Mouse (Mus musculus) midbrain, postnatal 0 days (tissue): ENCODE results near the gene Mindy1. TPM values are rescaled to one million over a fixed set of nuclear protein-coding genes. Genes with fewer than 3 reads are reported as not detected.
A peak's percentile ranks its signal among the peaks of the same experiment; 100 is the strongest.

ENCODE experiments used
- ATAC-seq: fragments of 200-750 bp; cut with Nextera tagmentation; 2 replicates; pipeline ENCODE4 v1.8.0; 2017; ENCODE audit warnings: moderate number of reproducible peaks, mild to moderate bottlenecking, moderate TSS enrichment, moderate library complexity; ENCODE audit not compliant: low FRiP score
- DNase-seq: peaks from one replicate; pipeline ENCODE4 v3.0.0-alpha.2; 2015; ENCODE audit warnings: low spot score
- H3K27ac ChIP-seq: fragments of 300-500 bp; sonication (generic); 2 replicates; pipeline ENCODE4 v1.5.1; 2014; ENCODE audit warnings: low read depth, mild to moderate bottlenecking, low read length, mixed read lengths
- H3K27me3 ChIP-seq: fragments of 300-500 bp; sonication (generic); 2 replicates; pipeline ENCODE4 v1.6.1; 2014; ENCODE audit warnings: low read length, control low read depth, mixed read lengths; ENCODE audit not compliant: insufficient read depth
- H3K36me3 ChIP-seq: fragments of 300-500 bp; sonication (generic); 2 replicates; pipeline ENCODE4 v1.6.1; 2014; ENCODE audit warnings: low read length, control low read depth, mixed read lengths; ENCODE audit not compliant: insufficient read depth
- H3K4me1 ChIP-seq: fragments of 300-500 bp; sonication (generic); 2 replicates; pipeline ENCODE4 v1.6.1; 2014; ENCODE audit warnings: mild to moderate bottlenecking, control low read depth, antibody characterized with exemption, low read length, mixed read lengths; ENCODE audit not compliant: insufficient read depth
- H3K4me2 ChIP-seq: fragments of 300-500 bp; sonication (generic); 2 replicates; pipeline ENCODE4 v1.6.1; 2014; ENCODE audit warnings: low read depth, mild to moderate bottlenecking, low read length, mixed read lengths; ENCODE audit not compliant: poor library complexity, severe bottlenecking
- H3K4me3 ChIP-seq: fragments of 300-500 bp; sonication (generic); 2 replicates; pipeline ENCODE4 v1.5.1; 2014; ENCODE audit warnings: low read depth, mild to moderate bottlenecking, low read length, moderate library complexity
- H3K9ac ChIP-seq: fragments of 300-500 bp; sonication (generic); replicated peaks from 2 replicates; pipeline ENCODE4 v1.6.1; 2014; ENCODE audit warnings: mild to moderate bottlenecking, low read length, moderate library complexity, mixed read lengths; ENCODE audit not compliant: poor library complexity, severe bottlenecking
- H3K9me3 ChIP-seq: fragments of 300-500 bp; sonication (generic); 2 replicates; pipeline ENCODE4 v1.6.1; 2016; ENCODE audit warnings: low read length, control low read depth
- CTCF ChIP-seq: IDR thresholded peaks from 2 replicates; pipeline ENCODE4 v1.5.1; 2016; ENCODE audit warnings: antibody characterized with exemption, mild to moderate bottlenecking
- WGBS: fragments of 180-500 bp; shearing (Covaris S2); extraction: QIAGEN DNeasy Blood & Tissue Kit; methylation state at CpG from one replicate; pipeline ENCODE4 v1.1.7; 2014; 5-methylcytosine and 5-hydroxymethylcytosine counted together
- polyA plus RNA-seq: library from polyadenylated mRNA; unstranded; fragments of >200 nt; fragmentation: Nextera tagmentation; extraction: Ambion mirVana; gene quantifications from 2 replicates; pipeline ENCODE4 v1.2.1, GENCODE M21; 2015
- total RNA-seq: library from RNA; depleted of rRNA; stranded (reverse); fragments of >200 nt; gene quantifications from 2 replicates; pipeline ENCODE4 v1.2.3, GENCODE M21; 2014; rRNA removed

The Mindy1 gene
- total RNA-seq (36.5 and 37.1 TPM in 2 replicates), polyA plus RNA-seq (34.8 and 36.5 TPM in 2 replicates)

DNA sequence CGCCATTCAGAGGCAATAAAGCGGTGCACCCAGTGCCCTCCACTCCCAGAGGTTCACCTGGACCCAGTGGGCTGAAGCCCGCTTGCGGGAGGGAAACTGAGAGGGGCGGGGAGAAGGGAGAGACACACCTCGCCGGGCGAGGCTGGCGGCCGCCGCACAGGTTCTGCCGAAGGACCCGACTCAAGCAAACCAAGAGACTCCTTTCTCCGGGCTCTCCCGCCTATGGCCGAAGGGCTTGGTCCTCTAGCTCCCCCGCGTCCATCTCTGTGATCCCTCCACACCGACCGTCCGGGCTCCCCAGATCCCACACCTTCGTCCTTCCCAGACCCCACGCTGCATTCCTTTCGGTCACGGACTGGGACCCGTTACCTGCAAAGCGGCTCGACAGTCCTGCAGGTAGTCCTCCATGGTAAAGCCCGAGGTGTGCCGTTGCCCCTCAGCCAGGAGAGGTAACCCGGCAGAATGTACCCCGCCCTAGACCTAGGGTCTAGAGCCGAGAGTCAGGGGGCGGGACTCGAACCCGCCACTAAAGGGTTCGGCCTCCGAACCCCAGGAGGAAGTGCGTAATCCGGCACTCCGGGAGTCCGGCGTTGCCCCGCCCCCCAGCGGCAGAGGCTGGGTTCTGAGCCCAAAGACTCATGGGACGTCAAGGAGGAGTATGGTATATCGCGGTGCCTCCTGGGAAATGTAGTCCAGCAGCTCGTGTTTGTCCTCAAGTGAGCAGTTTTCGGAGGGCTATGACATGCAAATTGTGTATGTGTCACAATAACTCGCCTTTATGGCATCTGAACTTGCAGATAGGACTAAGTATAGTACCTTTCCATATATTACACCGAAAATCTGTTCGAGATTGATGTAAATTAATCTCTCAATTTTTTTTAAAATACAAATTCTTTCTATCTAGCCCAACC, at the start of gene Mindy1, which contains the start of gene Prune1:
Mindy1 (plus strand) TSS at position 130 of the 911 bp plus-strand sequence.
Prune1 (minus strand) TSS at position 861 of the 911 bp plus-strand sequence.
- 1% methylated on average over 49 of the region's 53 CpGs for WGBS
- Histone ChIP-seq H3K4me2 (peak within 1 kb of the TSS; percentile 93), H3K4me3 (peak within 1 kb of the TSS; percentile 73), H3K9me3 (no peaks in the 10 kb centered on the region), H3K36me3 (no peaks in the 10 kb centered on the region), H3K27me3 (no peaks in the 10 kb centered on the region), H3K4me1 (peaks cover 9% of the 10 kb centered on the region; the same call in 1 of the 2 replicates), H3K27ac (peak within 1 kb of the TSS; percentile 87), H3K9ac (peak within 1 kb of the TSS; percentile 93)
- TF ChIP-seq CTCF, result peak; percentile 65
- peak; percentile 99 for DNase-seq
- ATAC-seq, result peak; percentile 91

DNA sequence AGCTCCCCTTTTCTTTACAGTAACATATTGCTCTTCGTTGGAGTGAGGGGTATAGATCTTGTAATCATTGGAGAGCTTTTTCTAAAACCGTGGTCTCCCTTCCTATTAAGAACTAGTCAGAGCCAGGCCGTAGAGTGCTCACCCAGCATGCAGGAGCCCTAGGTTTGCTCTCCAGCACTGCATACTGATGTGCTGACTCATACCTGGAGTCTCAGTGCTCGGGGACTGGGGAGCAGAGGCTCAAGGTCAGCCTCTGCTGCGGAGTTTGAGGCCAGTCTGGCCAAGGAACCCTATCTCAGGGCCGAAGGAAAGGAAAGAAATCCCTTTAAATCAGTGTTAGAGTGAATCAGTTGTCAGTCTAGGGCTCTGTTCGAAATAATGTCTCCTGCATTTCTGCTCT, 48.4 kb upstream of the Mindy1 start:
- Histone ChIP-seq H3K4me1 (peaks cover 15% of the 10 kb centered on the region), H3K27ac (no peak overlapping the region), H3K27me3 (no peaks in the 10 kb centered on the region), H3K4me2 (no peak overlapping the region), H3K9me3 (no peaks in the 10 kb centered on the region), H3K4me3 (no peak overlapping the region), H3K36me3 (peaks cover 43% of the 10 kb centered on the region), H3K9ac (no peak overlapping the region)
- 89% methylated on average over 7 of the region's 7 CpGs for WGBS
- TF ChIP-seq CTCF, result no peak
- ATAC-seq (no peak), DNase-seq (no peak)

DNA sequence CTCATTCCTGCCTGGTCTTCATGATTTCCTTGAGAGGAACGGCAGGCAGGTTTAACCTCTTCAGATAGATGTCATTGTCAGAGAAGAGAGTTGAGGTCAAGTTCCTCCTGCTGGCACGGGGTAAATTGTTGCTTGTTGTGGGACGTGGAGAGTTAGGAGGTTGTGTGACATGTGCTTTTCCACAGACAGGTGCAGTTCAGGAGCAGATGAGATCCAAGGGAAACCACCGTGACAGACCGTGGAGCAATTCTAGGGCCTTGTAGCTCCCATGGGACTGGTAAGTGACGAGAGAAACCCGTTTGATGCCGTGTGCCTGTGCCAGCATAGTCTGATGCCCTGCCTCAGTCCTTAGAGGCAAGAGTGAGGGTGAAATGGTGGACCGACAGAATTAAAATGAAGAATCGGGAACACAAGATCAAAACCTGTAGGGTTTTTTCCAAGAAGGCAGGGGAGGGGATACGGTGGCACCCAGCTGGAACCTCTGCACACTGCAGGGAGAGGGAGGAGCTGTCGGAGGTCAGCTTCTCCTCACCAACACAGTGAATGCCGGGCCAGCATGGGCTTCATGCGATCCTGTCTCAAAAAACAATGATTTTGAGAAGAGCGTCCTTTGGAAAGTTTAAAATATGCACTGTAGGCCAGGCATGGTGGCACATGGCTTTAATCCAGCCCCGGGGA, 47.7 kb upstream of the Mindy1 start:
- Histone ChIP-seq H3K4me2 (no peak overlapping the region), H3K36me3 (peaks cover 43% of the 10 kb centered on the region), H3K27me3 (no peaks in the 10 kb centered on the region), H3K27ac (no peak overlapping the region), H3K9me3 (no peaks in the 10 kb centered on the region), H3K4me3 (no peak overlapping the region), H3K9ac (no peak overlapping the region), H3K4me1 (peaks cover 15% of the 10 kb centered on the region)
- 85% methylated on average over 16 of the region's 16 CpGs for WGBS
- no peak for ATAC-seq
- no peak for DNase-seq
- TF ChIP-seq CTCF, result no peak

DNA sequence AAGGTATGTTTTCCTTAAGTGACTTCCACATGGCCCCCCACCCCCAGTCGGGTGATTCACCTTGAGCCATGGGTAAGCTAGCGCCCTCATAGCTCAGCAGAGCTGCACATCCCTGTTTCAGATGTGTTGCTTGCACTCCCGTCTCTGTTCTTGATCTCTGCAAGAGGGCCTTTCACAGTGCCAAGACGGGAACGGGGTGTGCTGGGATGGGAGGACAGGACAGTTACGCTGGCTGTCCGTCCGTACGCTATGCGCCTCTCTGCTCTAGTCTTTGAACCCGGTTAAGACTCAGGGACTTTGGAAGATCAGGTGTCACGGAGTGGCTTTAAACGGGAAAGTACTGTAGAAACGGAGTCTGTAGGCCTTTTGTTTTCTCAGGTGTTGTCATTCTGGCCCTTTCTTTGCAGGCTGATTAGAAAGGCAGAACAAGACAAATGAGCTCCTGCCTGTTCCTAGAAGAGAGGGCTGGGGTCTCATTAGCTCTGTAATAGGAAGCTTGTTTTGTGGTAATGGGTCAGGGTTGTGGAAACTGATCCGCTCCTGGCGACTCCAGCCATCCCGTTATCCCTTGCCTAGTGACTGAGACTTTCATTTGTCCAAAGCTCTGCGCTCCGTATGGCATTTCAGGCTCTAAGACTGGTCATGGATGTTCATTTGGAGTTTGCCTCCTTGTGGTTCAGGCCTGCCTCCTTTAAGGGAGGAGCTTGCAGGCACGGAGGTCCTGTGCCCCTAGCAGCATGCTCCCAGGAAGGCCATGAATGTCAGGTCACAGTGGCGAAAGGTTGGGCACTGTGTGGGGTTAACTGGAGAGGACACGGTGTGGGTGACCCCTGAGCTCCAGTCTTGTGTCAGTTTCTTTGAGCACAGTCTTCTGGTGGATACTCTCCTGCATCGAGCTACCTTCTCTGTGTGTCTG, 45.5 kb upstream of the Mindy1 start:
- no peak for TF ChIP-seq CTCF
- DNase-seq (no peak), ATAC-seq (no peak)
- H3K4me1 ChIP-seq, result peaks cover 7% of the 10 kb centered on the region
- H3K4me2 ChIP-seq, result no peak overlapping the region
- no peaks in the 10 kb centered on the region for H3K27me3 ChIP-seq
- H3K4me3 ChIP-seq, result no peak overlapping the region
- no peaks in the 10 kb centered on the region for H3K9me3 ChIP-seq
- peaks cover 43% of the 10 kb centered on the region for H3K36me3 ChIP-seq
- no peak overlapping the region for H3K27ac ChIP-seq
- H3K9ac ChIP-seq, result no peak overlapping the region
- WGBS, result 85% methylated on average over 23 of the region's 23 CpGs

- Histone ChIP-seq H3K9ac (no peak overlapping the region), H3K9me3 (no peaks in the 10 kb centered on the region), H3K27ac (no peak overlapping the region), H3K27me3 (no peaks in the 10 kb centered on the region), H3K36me3 (peaks cover 34% of the 10 kb centered on the region), H3K4me3 (no peak overlapping the region), H3K4me1 (no peaks in the 10 kb centered on the region), H3K4me2 (no peak overlapping the region)
- ATAC-seq (no peak), DNase-seq (no peak)
- WGBS, result 91% methylated on average over 8 of the region's 8 CpGs
- no peak for TF ChIP-seq CTCF
Observed at GRCm38 (mm10) chr3:95237541-95238099, 43.5 kb upstream of the Mindy1 start.
